Mouse (Mus musculus): ENCODE results near the gene Cryge.

Gene Cryge

GRCm38 (mm10) chr1:65032641-65033040, 18.3 kb downstream of the Cryge start, which contains the start of gene Akr1cl:
Gene Akr1cl, minus strand, starts transcription at chr1:65032759.
- in situ Hi-C loops (cut with MboI; ENCODE audit: unreplicated experiment in 2 of 2) = no loop called here

- in situ Hi-C loops (cut with MboI; ENCODE audit: unreplicated experiment in 2 of 2) = no loop called here
Measured at GRCm38 (mm10) chr1:65028206-65028605, 22.7 kb downstream of the Cryge start.

- in situ Hi-C loops (cut with MboI; ENCODE audit: unreplicated experiment in 2 of 2) = loop anchor here (5.0 to 25.0 kb wide), 3 partner anchors 1250 to 1358 kb away; partner anchors contain the start of gene 4933402D24Rik (in 1 of the 2)
Measured at GRCm38 (mm10) chr1:65012726-65013125, 38.2 kb downstream of the Cryge start.

DNA sequence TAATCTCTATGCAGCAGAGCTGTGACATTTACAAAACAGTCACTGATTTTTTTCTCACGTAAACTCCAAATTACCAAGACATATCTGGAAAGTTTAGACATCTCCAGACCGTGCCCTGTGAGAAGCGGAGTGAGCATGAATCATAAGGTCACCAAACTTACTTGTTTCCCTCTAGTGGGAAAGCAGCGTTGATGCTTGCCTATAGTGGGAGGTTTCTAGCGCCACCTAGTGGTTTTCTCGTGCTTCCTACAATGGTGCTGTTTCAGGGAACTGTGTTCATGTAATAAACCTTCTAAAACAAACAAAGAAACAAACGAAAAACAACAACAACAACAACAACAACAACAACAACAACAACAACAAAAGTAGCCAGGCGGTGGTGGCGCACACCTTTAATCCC, 40.8 kb downstream of the Cryge start:
- in situ Hi-C loops (cut with MboI; ENCODE audit: unreplicated experiment in 2 of 2) = loop anchor here (5.0 to 25.0 kb wide), 3 partner anchors 1248 to 1355 kb away; partner anchors contain the start of gene 4933402D24Rik (in 1 of the 2)

DNA sequence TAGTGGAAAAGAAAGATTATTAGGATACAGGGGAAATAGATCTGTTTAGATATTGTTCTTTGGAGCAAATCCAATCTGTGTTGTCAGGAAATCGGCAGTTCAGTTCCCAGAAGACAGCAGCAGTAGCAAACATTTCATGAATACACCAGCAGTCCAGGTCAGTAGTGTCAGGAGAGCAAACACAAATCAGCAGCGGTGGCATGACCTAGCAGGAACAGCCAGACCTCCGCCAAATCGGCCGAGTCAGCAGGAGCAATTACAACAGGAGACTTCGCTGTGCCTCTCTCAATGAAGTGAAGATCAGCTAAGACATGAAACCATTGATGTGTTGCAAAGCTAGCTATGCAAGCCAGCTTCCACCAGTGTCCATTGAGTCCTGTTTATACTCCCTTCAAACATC, 45.4 kb downstream of the Cryge start:
- in situ Hi-C loops (cut with MboI; ENCODE audit: unreplicated experiment in 2 of 2) = loop anchor here in 1 of 2 experiments (25.0 kb wide), 1 partner anchor 1243 kb away; the partner anchor contains the start of gene 4933402D24Rik

GRCm38 (mm10) chr1:65004526-65004925, 46.4 kb downstream of the Cryge start:
- in situ Hi-C loops (cut with MboI; ENCODE audit: unreplicated experiment in 2 of 2) = loop anchor here in 1 of 2 experiments (25.0 kb wide), 1 partner anchor 1242 kb away; the partner anchor contains the start of gene 4933402D24Rik
